Mouse (Mus musculus) C2C12 (cell line): ENCODE data around the gene Il12rb1. TPM values are rescaled to one million over a fixed set of nuclear protein-coding genes. Genes with fewer than 3 reads are reported as not detected.
A peak's percentile ranks its signal among the peaks of the same experiment; 100 is the strongest.

Experiments
- H3K27me3 ChIP-seq: one replicate; pipeline ENCODE4 v1.6.1; 2011; ENCODE audit not compliant: control insufficient read depth, insufficient read depth, insufficient read length
- H3K36me3 ChIP-seq: one replicate; pipeline ENCODE4 v1.6.1; 2011; ENCODE audit not compliant: control insufficient read depth, insufficient read depth
- H3K4me3 ChIP-seq: one replicate; pipeline ENCODE4 v1.5.1; 2011; ENCODE audit warnings: mild to moderate bottlenecking, control low read depth; ENCODE audit not compliant: poor library complexity, insufficient read depth, severe bottlenecking
- H3K79me2 ChIP-seq: one replicate; pipeline ENCODE4 v1.6.1; 2011; ENCODE audit not compliant: control insufficient read depth, insufficient read depth
- H3K79me3 ChIP-seq: one replicate; pipeline ENCODE4 v1.6.1; 2011; ENCODE audit warnings: low read depth, control low read depth
- H3ac ChIP-seq: one replicate; pipeline ENCODE3; 2011; ENCODE audit warnings: low read depth; ENCODE audit not compliant: control insufficient read depth, insufficient read length
- CEBPB ChIP-seq: IDR thresholded peaks from one replicate; pipeline ENCODE4 v1.6.1; 2011; ENCODE audit warnings: low read depth, mild to moderate bottlenecking, control low read depth, moderate library complexity
- CTCF ChIP-seq: IDR thresholded peaks from one replicate; pipeline ENCODE4 v1.5.1; 2011; ENCODE audit not compliant: control insufficient read depth, insufficient read depth, insufficient read length
- FOSL1 ChIP-seq: IDR thresholded peaks from one replicate; pipeline ENCODE4 v1.8.0; 2011; ENCODE audit warnings: mild to moderate bottlenecking, low read length; ENCODE audit not compliant: poor library complexity, insufficient read depth, severe bottlenecking
- MAX ChIP-seq: IDR thresholded peaks from one replicate; pipeline ENCODE4 v1.6.1; 2011; ENCODE audit warnings: mild to moderate bottlenecking, control low read depth
- MYOD1 ChIP-seq: IDR thresholded peaks from one replicate; pipeline ENCODE4 v1.6.1; 2011; ENCODE audit warnings: low read depth; ENCODE audit not compliant: control insufficient read depth, insufficient read length
- MYOG ChIP-seq: IDR thresholded peaks from one replicate; pipeline ENCODE4 v1.6.1; 2011; ENCODE audit not compliant: control insufficient read depth, insufficient read length; ENCODE audit errors: extremely low read depth
- USF1 ChIP-seq: IDR thresholded peaks from one replicate; pipeline ENCODE4 v1.6.1; 2011; ENCODE audit warnings: low read depth, mild to moderate bottlenecking, control low read depth, moderate library complexity
- polyA plus RNA-seq: library from polyadenylated mRNA; unstranded; fragments of >200 nt; fragmentation: generic; extraction: Trizol; gene quantifications from one replicate; pipeline ENCODE4 v1.2.1, GENCODE M21; 2012; ENCODE audit warnings: missing spikeins

The Il12rb1 gene
- polyA plus RNA-seq, 1 experiment, result 29.3 TPM

DNA sequence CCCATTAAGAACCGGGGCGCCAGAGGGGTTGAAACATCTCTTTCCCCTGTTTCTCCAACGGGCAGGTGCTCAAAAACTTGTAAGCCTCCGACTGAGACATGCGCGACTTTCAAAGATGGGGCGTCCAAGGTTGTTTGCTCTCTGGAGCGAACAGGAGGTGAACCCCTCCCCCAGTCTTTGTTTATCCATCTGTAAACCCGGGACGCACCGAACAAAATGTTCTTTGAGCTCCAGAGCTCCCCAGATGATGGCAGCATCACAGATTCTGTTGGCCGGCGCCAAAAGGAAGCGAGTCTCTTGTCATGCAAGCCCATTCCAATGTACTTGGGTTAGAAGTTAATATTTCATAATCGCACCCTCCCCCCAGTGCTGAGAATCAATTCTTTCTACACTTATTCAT lies 10.0 kb upstream of the Il12rb1 start:
- Histone ChIP-seq H3K27me3 (no peaks in the 10 kb centered on the region), H3K79me3 (no peaks in the 10 kb centered on the region), H3K36me3 (no peaks in the 10 kb centered on the region), H3K4me3 (no peak overlapping the region), H3K79me2 (peaks cover 11% of the 10 kb centered on the region), H3ac (no peak overlapping the region)
- no peak for TF ChIP-seq CEBPB
- TF ChIP-seq CTCF, result no peak
- TF ChIP-seq MYOD1, result no peak
- no peak for TF ChIP-seq MYOG
- TF ChIP-seq MAX, result no peak
- no peak for TF ChIP-seq FOSL1
- no peak for TF ChIP-seq USF1

- H3K27me3 ChIP-seq, result no peaks in the 10 kb centered on the region
- no peaks in the 10 kb centered on the region for H3K79me3 ChIP-seq
- H3ac ChIP-seq, result no peak overlapping the region
- H3K4me3 ChIP-seq, result no peak overlapping the region
- no peak for TF ChIP-seq MYOG
- no peak for TF ChIP-seq CEBPB
- TF ChIP-seq USF1, result no peak
- no peak for TF ChIP-seq FOSL1
- TF ChIP-seq CTCF, result no peak
- no peak for TF ChIP-seq MAX
- TF ChIP-seq MYOD1, result no peak
- H3K36me3 ChIP-seq, result no peaks in the 10 kb centered on the region
- H3K79me2 ChIP-seq, result peaks cover 18% of the 10 kb centered on the region
Measured at GRCm38 (mm10) chr8:70800648-70801047, 7.6 kb upstream of the Il12rb1 start.

- Histone ChIP-seq H3K4me3 (no peak overlapping the region), H3K79me3 (no peaks in the 10 kb centered on the region), H3ac (no peak overlapping the region), H3K27me3 (no peaks in the 10 kb centered on the region), H3K36me3 (no peaks in the 10 kb centered on the region), H3K79me2 (peaks cover 18% of the 10 kb centered on the region)
- TF ChIP-seq FOSL1 (no peak), MYOD1 (peak; percentile 50)
Measured at GRCm38 (mm10) chr8:70801156-70801555, 7.1 kb upstream of the Il12rb1 start.

GRCm38 (mm10) chr8:70801830-70802229 lies 6.4 kb upstream of the Il12rb1 start:
- H3K36me3 ChIP-seq, result no peaks in the 10 kb centered on the region
- no peaks in the 10 kb centered on the region for H3K79me3 ChIP-seq
- no peaks in the 10 kb centered on the region for H3K27me3 ChIP-seq
- no peak overlapping the region for H3ac ChIP-seq
- TF ChIP-seq MYOD1 (peak; percentile 91), FOSL1 (peak; percentile 75), CTCF (no peak)
- H3K4me3 ChIP-seq, result no peak overlapping the region
- peaks cover 18% of the 10 kb centered on the region for H3K79me2 ChIP-seq

DNA sequence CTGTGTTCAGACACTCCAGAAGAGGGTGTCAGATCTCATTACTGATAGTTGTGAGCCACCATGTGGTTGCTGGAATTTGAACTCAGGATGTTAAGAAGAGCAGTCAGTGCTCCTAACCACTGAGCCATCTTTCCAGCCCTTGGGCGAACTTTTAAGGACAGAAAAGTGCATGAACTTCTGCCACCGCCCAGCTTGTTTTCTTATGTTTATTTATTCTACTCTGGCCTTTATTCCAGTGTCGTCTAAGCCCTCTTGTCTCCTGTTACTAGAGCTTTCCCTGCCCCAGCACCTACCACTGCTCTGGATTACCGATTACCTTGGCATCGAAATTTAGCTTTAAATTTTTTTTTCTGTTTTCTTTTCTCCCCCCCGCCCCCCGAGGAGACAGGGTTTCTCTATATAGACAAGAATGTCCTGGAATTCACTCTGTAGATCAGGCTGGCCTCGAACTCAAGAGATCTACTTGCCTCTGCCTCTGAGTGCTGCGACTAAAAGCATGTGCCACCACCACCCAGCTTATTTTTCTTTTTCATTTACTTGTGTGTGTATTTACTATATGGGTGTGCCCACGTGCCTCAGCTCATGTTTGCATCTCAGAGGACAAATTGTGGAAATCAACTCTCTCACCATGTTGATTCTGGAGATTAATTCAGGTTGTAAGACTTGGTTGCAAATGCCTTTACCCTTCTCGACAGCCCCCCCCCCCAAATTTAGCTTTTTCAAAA lies 5.3 kb upstream of the Il12rb1 start:
- Histone ChIP-seq H3K36me3 (no peaks in the 10 kb centered on the region), H3K79me3 (no peaks in the 10 kb centered on the region), H3K4me3 (no peak overlapping the region), H3ac (no peak overlapping the region), H3K27me3 (no peaks in the 10 kb centered on the region), H3K79me2 (peaks cover 18% of the 10 kb centered on the region)
- TF ChIP-seq USF1 (no peak), CTCF (no peak), MAX (no peak), MYOG (no peak), CEBPB (no peak), FOSL1 (no peak), MYOD1 (no peak)

DNA sequence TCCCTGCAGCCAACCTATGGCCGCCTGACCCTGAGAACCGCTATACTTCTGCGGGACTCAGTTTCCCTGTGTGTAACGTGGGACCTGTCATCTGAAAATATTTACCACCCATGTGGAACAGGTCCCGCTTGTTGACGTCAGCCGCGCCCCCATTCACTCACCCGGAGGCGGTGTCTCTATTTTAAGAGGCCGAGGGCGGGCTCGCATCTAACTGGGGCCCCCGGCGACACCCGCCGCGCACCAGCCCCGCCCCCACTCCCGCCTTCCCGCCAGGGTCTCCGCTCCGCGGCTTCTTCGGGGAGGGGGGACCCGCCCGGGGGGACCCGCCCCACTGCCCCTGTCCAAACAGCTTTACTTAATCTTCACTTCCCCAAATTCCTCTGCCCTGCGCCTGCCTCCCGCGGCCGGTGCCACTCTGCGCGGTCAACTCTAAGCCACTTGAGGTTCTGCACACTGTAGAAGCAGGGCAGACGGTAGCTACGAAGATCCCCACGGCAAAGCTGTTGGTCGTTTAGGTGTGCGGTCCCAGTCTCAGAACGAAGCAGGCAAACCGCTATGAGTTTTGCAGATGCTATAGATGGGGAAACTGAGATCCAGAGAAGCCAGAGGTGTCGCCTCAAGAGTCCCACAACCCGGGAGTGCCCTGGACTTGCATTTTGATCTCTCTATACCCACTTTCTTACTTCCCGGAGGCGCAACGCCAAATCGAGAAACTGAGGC lies 4.3 kb upstream of the Il12rb1 start:
- no peaks in the 10 kb centered on the region for H3K79me3 ChIP-seq
- peak overlapping the region; percentile 85 for H3ac ChIP-seq
- no peaks in the 10 kb centered on the region for H3K27me3 ChIP-seq
- H3K36me3 ChIP-seq, result no peaks in the 10 kb centered on the region
- H3K79me2 ChIP-seq, result peaks cover 18% of the 10 kb centered on the region
- no peak for TF ChIP-seq CEBPB
- TF ChIP-seq MYOD1, result no peak
- peak overlapping the region; percentile 55 for H3K4me3 ChIP-seq
